Mouse (Mus musculus): ENCODE data around the gene Ern1. TPM values are rescaled to one million over a fixed set of nuclear protein-coding genes. Genes with fewer than 3 reads are reported as not detected.

The Ern1 gene
- total RNA-seq, 1 experiment from 2014 or later, result 82.3 TPM

Other genes with a start within 250 kb of the Ern1 start
- gene Ftsj3, start 231.8 kb downstream of the Ern1 start, total RNA-seq (2021), result 66.1 and 77.0 TPM in 2 replicates
- gene Psmc5, start 231.7 kb downstream of the Ern1 start, total RNA-seq (2021), result 141 and 146 TPM in 2 replicates
- gene Smarcd2, start 214.9 kb downstream of the Ern1 start, total RNA-seq (2021), result 79.9 and 91.0 TPM in 2 replicates
- 0.11 and 0.23 TPM in 2 replicates for gene Tcam1, start 211.2 kb downstream of the Ern1 start, total RNA-seq (2021)
- gene Gh, start 186.0 kb downstream of the Ern1 start, total RNA-seq (2021), result not detected in 2 replicates
- gene Cd79b, start 173.1 kb downstream of the Ern1 start, total RNA-seq (2021), result 5.5 and 33.1 TPM in 2 replicates
- 0.44 and 0.49 TPM in 2 replicates for gene Scn4a, start 134.6 kb downstream of the Ern1 start, total RNA-seq (2021)
- gene Prr29, start 122.4 kb downstream of the Ern1 start, total RNA-seq (2021), result not detected in 2 replicates
- gene Icam2, start 99.8 kb downstream of the Ern1 start, total RNA-seq (2021), result 24.6 and 27.6 TPM in 2 replicates
- gene Tex2, start 125.6 kb upstream of the Ern1 start, total RNA-seq (2021), result 40.4 and 44.8 TPM in 2 replicates